Mouse (Mus musculus): ENCODE results near the gene Nudt16l1.

Gene Nudt16l1

DNA sequence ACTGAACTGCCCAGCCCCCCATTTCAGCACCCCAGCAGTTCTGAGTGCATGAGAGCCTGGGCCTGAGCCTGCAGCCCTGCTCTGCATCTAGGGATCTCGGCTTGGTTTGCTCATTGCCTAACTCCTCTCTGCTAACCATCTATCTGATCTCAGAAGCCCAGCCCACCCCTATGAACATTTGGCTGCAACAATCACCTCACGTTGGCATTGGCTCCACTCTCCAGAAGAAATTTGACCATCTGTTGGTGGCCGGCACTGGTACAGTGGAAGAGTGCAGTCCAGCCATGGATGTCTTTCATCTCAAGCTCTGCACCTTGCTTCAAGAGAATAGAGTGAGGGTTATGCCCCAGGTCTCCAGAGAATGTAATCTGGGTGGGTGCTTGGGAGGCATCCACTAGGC lies 18.9 kb downstream of the Nudt16l1 start:
- DNase-seq (ENCODE audit: low read depth) = no peak

DNA sequence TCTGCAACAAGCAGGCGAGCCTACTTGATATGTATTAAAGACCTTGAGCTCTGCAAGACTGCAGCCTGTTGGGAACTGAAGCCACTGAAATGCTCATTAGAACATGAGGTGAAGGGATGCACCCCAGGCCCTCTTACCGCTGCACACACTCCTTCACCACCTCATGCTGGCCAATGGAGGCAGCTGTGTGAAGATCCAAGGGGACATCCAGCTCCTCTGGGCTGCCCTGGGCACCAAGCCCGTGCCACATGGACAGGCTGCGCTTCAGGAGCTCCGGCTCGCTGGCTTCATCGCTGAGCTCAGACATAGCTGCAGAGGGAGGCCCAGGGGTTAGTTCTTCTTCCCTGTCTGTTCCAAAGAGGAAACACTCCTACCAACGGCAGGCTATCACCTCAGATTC lies 21.7 kb downstream of the Nudt16l1 start:
- DNase-seq (ENCODE audit: low read depth) = no peak

GRCm38 (mm10) chr16:4963346-4963745 lies 24.8 kb downstream of the Nudt16l1 start:
- no peak for DNase-seq (ENCODE audit: low read depth)

DNA sequence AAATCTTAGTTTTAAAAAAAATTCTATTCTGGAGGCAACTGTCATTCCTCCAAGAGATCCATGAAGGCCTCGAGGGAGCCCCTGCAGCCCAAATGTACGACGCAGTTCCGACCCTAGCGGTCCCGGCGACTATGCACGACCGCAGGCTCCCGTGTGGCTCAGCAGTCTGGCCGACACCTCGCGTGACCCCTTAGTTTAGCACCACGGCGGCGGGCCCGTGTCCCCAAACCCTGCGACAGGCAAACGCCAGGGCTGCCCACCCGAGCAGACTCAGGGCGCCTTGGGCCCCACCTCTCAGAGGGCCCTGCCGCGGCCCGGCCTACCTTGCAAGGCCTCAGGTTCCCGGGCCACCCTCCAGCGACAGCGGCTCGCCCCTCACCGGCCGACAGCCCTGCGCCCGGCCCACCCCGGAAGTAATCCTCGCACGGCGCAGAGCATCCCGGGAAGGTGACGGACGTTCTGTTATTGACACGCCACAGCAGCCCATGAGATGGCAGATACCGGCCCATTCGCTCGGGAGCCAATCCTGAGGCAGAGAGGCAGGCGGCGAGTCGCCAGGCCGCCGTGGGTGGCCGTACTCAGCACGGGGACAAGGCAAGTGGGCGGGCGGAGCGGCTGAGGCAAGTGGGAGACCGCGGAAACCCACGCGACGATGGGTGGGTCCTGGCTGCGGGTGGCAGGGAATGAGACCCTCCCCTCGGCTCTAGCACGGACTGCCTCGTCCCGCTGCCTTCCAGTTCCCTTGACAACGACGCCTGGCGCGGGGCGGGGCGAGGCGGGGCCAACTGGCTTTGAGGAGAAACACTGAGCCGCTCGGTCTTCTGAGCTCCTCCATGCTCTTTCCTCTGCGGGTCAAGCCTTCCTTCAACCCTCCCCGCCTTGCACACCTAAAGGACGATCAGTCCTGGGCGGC lies 25.5 kb downstream of the Nudt16l1 start, which contains the start of gene Anks3:
TSS of gene Anks3 (minus strand) at position 409 of the 913 bp plus-strand sequence.
- peak; percentile 87 for DNase-seq (ENCODE audit: low read depth)

DNA sequence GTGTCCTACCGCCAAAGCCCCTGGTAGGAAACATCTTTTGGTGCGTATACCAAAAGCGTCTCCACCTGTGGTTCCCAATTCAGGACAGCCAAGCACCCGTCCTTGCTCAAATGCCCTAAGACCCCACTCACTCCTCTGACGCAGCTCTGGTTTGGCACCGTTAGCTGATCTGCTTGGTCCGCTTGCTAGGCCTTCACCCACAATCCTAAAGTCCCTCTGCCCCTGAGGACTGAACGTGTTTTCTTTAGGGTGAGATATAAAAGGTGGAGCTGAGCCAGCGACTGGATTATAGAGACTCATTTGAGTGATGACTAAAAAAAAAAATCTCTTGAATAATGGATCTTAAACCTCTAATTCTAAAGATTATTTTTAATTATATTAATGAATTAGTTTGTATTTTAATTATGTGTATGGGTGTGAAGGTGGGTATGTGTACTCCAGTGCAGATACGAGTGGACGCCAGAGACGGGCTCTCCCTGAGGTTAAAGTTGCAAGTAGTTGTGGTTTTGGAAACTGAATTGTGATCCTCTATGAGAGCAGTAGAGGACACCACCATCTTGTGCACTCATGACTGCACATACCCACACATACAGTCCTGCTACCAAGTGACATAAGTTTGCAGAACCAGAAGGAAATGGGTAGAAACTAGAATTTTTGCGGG lies 26.3 kb downstream of the Nudt16l1 start:
- DNase-seq (ENCODE audit: low read depth) = no peak

- no peak for DNase-seq (ENCODE audit: low read depth)
Measured at GRCm38 (mm10) chr16:4965392-4966129, 27.0 kb downstream of the Nudt16l1 start.

DNA sequence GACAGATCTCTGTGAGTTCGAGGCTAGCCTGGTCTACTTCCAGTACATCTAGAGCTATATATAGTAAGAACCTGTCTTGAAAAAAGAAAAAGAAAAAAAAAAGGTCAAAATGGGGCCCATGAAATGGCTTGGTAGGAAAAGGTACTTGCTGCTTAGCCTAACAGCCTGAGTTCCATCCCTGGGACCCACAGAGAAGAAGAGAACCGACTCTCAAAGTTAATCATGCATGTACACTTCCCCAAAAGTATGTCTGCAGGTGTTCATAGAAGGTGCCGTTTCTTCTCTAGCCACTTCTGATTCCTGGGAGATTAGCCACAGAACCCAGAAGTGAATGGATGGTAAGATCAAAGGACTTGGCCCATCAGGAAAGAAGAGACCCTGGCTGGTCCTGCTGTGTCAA lies 29.9 kb downstream of the Nudt16l1 start:
- DNase-seq (ENCODE audit: low read depth) = no peak

DNA sequence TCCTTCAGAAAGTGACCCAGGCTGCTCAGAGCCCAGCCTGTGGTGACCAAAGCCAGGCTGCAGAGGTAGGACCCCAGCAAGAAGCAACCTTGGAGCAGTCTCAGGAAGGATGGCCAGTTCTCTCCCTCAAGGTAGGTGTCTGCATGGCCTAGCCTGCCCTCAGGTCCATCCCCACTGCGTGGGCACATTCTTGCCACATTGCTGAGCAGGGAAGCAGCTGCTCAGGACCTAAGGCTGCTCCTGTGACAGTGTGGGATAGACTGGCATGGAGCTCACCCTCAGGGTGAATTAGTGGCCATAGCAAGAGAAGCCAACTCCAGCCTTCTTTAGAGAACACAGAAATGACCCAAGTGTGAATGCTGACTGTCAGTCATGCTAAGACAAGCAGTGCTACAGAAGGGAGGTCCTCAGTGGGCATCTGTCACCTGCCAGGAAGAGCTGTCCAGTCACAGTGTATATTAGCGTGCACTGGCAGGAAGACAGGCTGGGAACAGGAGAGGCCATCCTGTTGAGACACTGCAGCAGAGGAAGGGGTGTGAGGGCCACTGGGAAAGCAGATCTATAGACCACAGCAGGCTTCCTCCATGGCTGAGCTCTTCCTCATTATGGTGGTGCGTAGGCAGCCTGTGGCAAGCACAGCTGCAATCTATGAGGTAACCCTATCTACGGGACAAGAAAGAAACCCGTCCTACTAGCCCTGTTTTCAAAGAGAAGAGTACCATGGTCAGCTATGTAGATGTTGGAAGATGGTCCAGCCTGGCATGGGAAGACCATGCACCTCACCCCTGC lies 30.7 kb downstream of the Nudt16l1 start:
- DNase-seq (ENCODE audit: low read depth) = no peak

DNA sequence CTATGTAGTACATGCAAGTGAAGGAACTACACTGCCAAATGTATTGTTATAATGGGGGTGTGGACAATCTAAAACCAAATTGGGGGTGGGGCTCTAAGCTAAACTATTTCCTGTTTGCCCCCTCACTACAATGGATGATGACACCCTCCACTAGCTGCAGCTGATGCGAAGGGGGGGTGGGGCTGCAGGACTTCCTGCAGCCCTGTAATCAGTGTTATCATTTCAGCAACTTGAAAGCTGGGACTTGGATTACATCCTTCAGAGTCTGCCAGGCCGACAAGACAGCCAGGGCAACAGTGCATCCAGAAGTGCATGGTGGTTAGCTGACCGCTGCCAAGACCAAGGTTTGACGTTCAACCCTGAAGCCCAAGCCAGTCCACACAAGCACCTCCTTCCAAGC lies 33.1 kb downstream of the Nudt16l1 start:
- no peak for DNase-seq (ENCODE audit: low read depth)

DNA sequence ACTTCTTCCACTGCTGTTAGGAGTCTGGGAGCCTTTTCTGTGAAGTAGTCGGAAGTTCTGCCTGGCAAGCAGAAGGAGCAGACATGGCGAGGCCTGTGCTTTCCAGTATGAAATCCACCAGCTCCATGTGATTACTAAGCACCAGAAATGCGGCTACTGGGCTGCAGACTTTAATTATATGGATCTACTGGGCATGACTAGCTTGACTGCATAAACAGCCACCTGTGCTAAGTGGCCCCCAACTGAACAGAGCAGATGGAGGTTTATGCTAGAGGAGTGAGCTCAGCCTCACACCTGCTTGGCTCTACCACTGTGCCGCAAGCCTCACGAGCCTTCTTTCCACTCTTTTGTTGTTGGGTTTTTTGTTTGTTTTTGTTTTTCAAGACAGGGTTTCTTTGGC lies 36.0 kb downstream of the Nudt16l1 start:
- DNase-seq (ENCODE audit: low read depth) = no peak

GRCm38 (mm10) chr16:4976180-4976579 lies 37.6 kb downstream of the Nudt16l1 start:
- no peak for DNase-seq (ENCODE audit: low read depth)

DNA sequence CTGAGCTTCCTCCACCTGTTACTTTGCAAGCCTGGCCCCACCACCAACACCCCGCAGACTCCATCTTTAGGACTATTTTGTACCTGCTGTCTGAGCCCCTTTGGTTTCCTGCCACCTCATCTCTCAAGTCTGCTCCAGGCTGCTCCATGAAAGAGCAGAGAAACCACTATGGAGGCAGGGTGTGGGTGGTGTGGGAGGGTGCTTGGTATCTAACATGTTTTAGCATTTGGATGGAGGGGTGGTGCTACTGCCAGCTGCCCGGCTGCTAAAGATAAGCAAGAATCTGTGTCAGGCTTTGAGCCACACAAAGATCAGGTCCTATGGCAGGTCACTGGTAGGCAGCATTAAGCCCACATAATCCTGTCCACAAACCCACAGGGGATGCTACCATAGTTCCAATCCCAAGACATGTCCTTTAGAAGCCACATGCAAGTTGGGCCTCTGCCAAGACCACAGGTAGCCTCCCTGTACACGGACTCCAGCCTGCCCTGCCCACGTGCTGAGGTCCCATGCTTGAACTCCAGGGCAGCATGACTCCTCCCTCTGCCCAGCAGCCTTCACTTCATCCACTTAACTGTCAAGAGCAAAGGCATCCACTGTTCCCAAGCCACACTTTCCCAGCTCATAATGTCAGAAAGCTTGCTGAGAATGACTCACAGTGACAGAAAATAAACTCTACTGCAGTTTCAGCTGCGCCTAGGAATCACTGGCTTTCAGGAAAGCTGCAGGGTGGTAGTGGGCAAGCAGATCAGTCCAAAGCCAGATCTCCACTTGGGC lies 39.9 kb downstream of the Nudt16l1 start:
- DNase-seq (ENCODE audit: low read depth) = peak; percentile 31

- peak; percentile 32 for DNase-seq (ENCODE audit: low read depth)
Measured at GRCm38 (mm10) chr16:4979755-4980380, 41.3 kb downstream of the Nudt16l1 start.

- no peak for DNase-seq (ENCODE audit: low read depth)
Measured at GRCm38 (mm10) chr16:4984717-4985116, 46.2 kb downstream of the Nudt16l1 start.

Data from c-Kit-positive CD71-positive TER-119-negative erythroid progenitor cells, embryonic 14.5 days (primary cell).